Mouse (Mus musculus) E14TG2a.4 (cell line): ENCODE results near the gene Sec23ip.
A peak's percentile ranks its signal among the peaks of the same experiment; 100 is the strongest.
"Not testable (repeated sequence)": the region's sequence is repeated elsewhere in the genome, so short reads cannot be mapped to it uniquely, and the experiment has no call there.

Source experiments
- H3K27me3 ChIP-seq: 2 replicates; pipeline ENCODE4 v1.6.1; 2014; ENCODE audit warnings: low read length, control low read depth; ENCODE audit not compliant: insufficient read depth
- H3K36me3 ChIP-seq: 2 replicates; pipeline ENCODE4 v1.6.1; 2014; ENCODE audit warnings: low read length, control low read depth; ENCODE audit not compliant: insufficient read depth
- H3K4me1 ChIP-seq: replicated peaks from 2 replicates; pipeline ENCODE4 v1.6.1; 2014; ENCODE audit warnings: low read depth, low read length, control low read depth
- H3K4me3 ChIP-seq: replicated peaks from 2 replicates; pipeline ENCODE4 v1.5.1; 2014; ENCODE audit warnings: mild to moderate bottlenecking, low read length
- H3K9me3 ChIP-seq: 2 replicates; pipeline ENCODE4 v1.6.1; 2014; ENCODE audit warnings: low read length, control low read depth
- CTCF ChIP-seq: conservative IDR thresholded peaks from 2 replicates; pipeline ENCODE4 v1.5.1; 2014; ENCODE audit warnings: low read length
- NANOG ChIP-seq: IDR thresholded peaks from 2 replicates; pipeline ENCODE4 v1.6.1; 2014; ENCODE audit warnings: borderline replicate concordance, low read length, mixed read lengths
- POU5F1 ChIP-seq: IDR thresholded peaks from 2 replicates; pipeline ENCODE4 v1.6.1; 2014; ENCODE audit warnings: low read length, borderline replicate concordance

The Sec23ip gene

DNA sequence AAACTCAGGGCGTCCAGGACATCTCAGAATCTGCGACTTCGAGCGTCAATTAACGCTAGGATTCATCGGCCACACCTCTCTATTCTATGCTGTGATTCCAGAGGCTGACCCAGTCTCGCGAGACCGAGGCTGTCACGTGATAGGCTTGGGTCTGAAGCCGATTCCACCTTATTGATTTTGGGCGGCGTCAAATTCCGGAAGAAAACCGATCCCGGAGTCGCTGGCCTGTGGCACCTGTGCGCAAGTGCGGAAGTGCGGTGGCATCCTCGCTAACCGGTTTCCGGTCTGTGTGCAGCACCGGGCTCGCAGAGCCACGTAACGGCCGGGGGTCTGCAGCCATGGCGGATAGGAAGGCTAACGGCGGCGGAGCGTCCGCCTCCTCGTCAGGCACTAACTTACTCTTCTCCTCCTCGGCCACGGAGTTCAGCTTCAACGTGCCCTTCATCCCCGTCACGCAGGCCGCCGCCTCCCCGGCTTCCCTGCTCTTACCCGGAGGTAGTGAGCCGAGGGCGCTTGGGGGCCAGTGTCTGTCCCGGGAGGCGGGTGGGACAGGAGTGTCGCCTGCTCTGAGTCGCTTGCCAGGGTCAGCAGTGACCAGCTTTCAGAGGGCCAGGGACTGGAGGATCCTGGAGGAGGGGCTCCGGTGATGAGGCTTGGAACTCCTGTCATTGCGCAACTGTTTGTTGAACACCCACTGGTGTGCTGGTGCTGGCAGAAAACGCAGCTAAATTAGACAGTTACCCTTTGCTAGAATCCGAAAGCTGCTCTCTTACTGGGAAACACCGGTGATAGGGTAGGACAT, at the start of gene Sec23ip:
Gene Sec23ip, plus strand, starts transcription at position 260 of the 802 bp plus-strand sequence.
- Histone ChIP-seq H3K9me3 (no peaks in the 10 kb centered on the region), H3K4me1 (peaks cover 48% of the 10 kb centered on the region), H3K36me3 (peaks cover 32% of the 10 kb centered on the region), H3K27me3 (no peaks in the 10 kb centered on the region), H3K4me3 (peak within 1 kb of the TSS; percentile 100)
- TF ChIP-seq CTCF, result no peak
- no peak for TF ChIP-seq POU5F1
- TF ChIP-seq NANOG, result no peak

DNA sequence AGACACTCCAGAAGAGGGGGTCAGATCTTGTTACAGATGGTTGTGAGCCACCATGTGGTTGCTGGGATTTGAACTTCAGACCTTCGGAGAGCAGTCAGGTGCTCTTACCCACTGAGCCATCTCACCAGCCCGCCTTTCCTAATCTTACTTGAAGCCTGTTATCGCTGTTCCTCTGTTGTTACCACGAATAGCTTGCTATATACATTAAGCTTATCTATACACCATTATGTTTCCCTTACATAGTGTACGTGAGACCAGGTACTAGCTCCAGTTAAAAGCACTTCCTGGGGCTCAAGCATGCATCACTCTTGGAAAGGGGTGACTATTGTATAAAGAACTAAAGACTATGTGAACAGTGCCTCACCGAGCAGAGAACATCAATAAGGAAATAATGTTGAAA, 44.8 kb upstream of the Sec23ip start:
- H3K4me3 ChIP-seq, result not testable (repeated sequence)
- H3K36me3 ChIP-seq, result peaks cover 94% of the 10 kb centered on the region

DNA sequence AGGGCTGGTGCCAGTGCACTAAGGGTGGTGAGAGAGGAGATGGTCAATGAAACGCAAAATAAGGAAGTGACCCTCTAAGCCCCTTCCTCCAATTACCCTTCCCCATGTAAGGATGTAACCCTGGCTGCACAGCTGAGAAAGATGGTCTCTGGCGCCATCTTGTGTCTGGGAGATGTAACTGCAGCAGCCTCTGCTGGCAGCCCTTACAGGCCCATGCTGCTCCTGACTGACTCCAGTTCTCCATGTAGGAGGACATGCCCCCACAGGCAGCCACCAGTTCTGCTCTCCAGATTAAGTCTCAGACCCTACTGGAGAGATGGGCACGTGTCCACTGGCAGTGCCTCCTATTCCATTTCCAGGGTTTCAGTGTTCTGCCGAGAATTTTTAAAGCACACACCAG, 39.0 kb upstream of the Sec23ip start:
- Histone ChIP-seq H3K9me3 (no peaks in the 10 kb centered on the region), H3K36me3 (peaks cover 98% of the 10 kb centered on the region), H3K4me3 (no peak overlapping the region), H3K4me1 (0 out of 2 replicates have a peak, but pooled peaks cover 4% of the 10 kb centered on the region), H3K27me3 (no peaks in the 10 kb centered on the region)
- TF ChIP-seq NANOG, result no peak
- peak; percentile 100 for TF ChIP-seq CTCF

More for the DNA sequence above, 44.8 kb upstream of the Sec23ip start:
- not testable (repeated sequence) for H3K9me3 ChIP-seq, H3K4me1 ChIP-seq, H3K27me3 ChIP-seq

DNA sequence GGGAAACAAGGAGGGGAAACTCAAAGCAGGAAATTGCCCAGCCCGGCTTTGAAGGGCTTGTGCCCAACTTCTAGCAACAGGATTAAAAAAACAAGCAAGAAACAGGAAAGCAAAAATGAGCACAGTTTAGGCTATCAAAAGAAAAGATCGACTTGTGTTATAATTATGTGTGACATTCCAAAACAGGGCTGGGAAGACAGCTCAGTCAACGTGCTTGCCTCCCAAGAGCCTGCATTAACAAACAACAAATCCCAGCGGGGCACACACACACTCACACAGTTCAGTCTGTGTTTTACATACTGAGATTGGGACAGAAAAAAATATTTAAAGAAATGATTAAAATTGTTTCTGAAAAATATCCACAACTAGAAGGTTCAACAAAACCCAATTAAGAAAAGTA, 26.8 kb upstream of the Sec23ip start:
- Histone ChIP-seq H3K27me3 (no peaks in the 10 kb centered on the region), H3K4me3 (no peak overlapping the region), H3K9me3 (no peaks in the 10 kb centered on the region), H3K4me1 (no peaks in the 10 kb centered on the region), H3K36me3 (peaks cover 97% of the 10 kb centered on the region)
- no peak for TF ChIP-seq CTCF
- TF ChIP-seq NANOG, result no peak
- no peak for TF ChIP-seq POU5F1

DNA sequence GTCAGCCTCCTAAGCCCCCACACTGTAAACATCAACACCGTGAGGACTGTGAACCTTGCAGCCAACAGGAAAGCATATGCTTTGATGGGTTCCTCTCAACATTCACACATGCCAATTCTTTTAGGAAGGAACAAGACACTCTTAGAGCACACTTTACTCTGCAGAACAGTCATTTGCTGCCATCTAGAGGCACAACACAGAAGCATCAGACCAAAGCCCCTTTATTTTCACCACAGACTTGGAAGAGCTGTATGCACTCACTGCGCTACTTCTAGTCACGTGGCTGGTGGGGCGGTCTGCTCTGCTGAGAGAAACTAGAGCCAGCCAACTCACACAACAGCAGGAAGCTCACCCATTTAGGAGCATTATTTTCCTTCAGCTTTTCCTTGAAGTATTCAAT, 20.0 kb upstream of the Sec23ip start:
- peak overlapping the region; percentile 43 for H3K4me3 ChIP-seq
- H3K36me3 ChIP-seq, result peaks cover 49% of the 10 kb centered on the region
- TF ChIP-seq POU5F1 (no peak), CTCF (peak; percentile 76), NANOG (no peak)

DNA sequence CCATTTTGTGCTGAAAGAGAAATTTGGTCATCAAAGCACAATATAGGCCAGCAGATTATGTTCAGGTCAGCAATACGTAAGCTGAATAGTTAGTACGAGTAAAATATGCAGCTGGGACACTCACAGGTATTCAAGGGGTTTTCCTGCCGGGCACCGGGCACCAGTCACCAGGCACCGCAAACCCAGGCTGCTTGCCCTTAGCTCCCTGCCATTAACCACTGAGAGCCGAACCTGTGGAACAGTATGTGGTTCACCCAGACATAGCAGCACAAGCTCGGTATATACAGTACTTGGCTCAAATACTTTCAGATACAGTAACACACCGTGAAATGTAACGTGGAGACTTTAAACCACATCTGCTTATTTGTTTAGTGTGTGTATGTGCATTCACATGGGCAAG, 19.6 kb upstream of the Sec23ip start:
- H3K9me3 ChIP-seq, result no peaks in the 10 kb centered on the region
- H3K4me1 ChIP-seq, result peaks cover 57% of the 10 kb centered on the region
- H3K36me3 ChIP-seq, result peaks cover 46% of the 10 kb centered on the region
- H3K27me3 ChIP-seq, result no peaks in the 10 kb centered on the region
- peak overlapping the region; percentile 43 for H3K4me3 ChIP-seq
- TF ChIP-seq NANOG, result no peak

More for the DNA sequence above, 20.0 kb upstream of the Sec23ip start:
- H3K27me3 ChIP-seq, result no peaks in the 10 kb centered on the region
- no peaks in the 10 kb centered on the region for H3K9me3 ChIP-seq
- peaks cover 53% of the 10 kb centered on the region for H3K4me1 ChIP-seq

DNA sequence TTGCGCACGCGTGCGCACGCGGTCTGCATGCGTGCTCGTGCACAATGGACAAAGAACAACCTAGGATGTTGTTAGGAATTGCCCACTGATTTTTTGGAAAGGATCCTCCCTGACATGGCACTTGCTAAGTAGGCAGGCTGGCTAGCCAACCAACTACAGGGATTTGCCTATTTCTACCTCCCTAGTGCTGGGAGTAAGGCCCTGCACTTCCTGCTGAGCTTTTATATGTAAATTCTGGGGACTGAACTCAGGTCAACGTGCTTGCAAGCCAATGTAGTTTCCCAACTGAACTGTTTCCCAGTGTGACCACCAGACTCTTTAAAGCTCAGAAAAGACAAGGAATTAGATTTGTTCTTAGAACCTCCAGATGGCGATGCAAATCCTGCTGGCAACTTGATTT, 17.7 kb upstream of the Sec23ip start:
- H3K9me3 ChIP-seq, result no peaks in the 10 kb centered on the region

DNA sequence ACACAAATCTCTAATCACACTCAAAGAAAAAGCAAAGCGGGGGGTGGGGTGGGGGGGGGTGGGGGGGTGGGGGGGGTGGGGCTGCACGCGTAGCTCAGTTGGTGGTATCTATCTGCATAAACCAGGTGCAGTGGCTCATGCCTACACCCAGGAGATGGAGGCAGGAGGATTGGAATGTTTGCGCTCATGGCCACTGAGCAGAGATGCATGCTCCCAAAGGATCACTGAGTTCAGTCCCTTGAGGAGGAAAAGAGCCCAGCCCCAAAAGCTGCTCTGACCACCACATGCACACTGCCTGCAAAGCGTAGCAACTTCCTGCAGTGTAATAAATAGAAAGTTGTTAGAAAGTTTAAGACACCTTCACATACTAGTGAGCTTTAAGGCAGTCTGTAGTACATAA, 17.0 kb upstream of the Sec23ip start:
- TF ChIP-seq POU5F1 (no peak), NANOG (no peak), CTCF (no peak)
- H3K4me3 ChIP-seq, result 0 out of 2 replicates have a peak overlapping the region, but pooled peaks have one; percentile 32
- H3K4me1 ChIP-seq, result peaks cover 81% of the 10 kb centered on the region

More for the DNA sequence above, 17.7 kb upstream of the Sec23ip start:
- H3K4me1 ChIP-seq, result peaks cover 74% of the 10 kb centered on the region
- peak overlapping the region; percentile 30 for H3K4me3 ChIP-seq
- no peaks in the 10 kb centered on the region for H3K27me3 ChIP-seq
- peaks cover 30% of the 10 kb centered on the region for H3K36me3 ChIP-seq
- TF ChIP-seq NANOG (no peak), POU5F1 (no peak)

DNA sequence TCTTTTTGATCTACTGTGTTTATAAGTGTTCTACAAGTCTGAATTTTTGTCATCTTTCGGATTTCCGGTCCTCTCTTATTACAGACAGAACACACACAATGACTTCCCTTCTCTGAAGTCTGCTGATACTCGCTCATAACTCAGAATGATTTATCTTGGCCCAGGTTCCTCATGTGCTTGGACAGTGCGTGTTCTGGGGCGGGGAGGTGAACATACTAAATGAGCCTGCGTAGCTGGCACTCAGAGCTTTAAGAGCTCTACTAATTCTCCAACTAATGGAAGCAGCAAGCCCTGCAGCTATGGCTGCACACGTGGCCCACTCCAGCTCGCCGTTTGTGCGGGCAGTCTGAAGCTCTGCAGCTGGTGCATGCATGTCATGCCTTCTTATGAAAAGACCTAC, 16.0 kb upstream of the Sec23ip start:
- TF ChIP-seq CTCF (no peak), NANOG (no peak), POU5F1 (no peak)
- H3K27me3 ChIP-seq, result no peaks in the 10 kb centered on the region
- H3K4me1 ChIP-seq, result peaks cover 90% of the 10 kb centered on the region
- peaks cover 14% of the 10 kb centered on the region for H3K36me3 ChIP-seq
- no peaks in the 10 kb centered on the region for H3K9me3 ChIP-seq
- peak overlapping the region; percentile 39 for H3K4me3 ChIP-seq

More for the DNA sequence above, 17.0 kb upstream of the Sec23ip start:
- Histone ChIP-seq H3K27me3 (no peaks in the 10 kb centered on the region), H3K9me3 (no peaks in the 10 kb centered on the region), H3K36me3 (peaks cover 23% of the 10 kb centered on the region)
